Comparison of ENCODE assay signal across 22 mouse cellular contexts in the genomic region with DNA sequence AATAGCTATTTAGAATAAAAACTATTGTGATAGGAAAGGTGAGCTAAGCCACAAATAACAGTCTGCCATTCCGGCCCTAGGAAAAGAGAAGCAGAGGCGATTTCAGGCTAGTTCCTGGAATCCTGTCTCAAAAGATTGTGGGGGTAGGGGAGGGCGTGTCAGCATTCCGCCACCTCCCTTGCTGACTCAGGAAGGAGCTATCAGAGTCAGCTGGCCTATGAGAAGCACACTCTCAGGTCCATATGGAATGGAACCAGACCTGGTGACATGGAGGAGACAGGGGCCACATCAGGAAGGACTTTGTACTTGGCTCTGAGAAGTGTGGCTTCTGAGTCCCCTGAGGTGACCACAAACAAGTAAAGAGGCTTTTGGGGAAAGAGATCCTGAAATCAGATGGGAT. TPM values are rescaled to one million over a fixed set of nuclear protein-coding genes. Genes with fewer than 3 reads are reported as not detected.
DNase-seq lines count a peak whose midpoint lies in the region; ATAC-seq and TF ChIP-seq lines count a peak whose summit lies in the region.
"Had no signal": no experiment of that assay in that cellular context is flagged by ENCODE, and none has a peak within 500 bp of the region (broad histone marks: within the 10 kb centered on the region; RNA-seq: fewer than 3 reads in every experiment).

No protein-coding gene starts in this region.

- no peaks in the 10 kb centered on the region for H3K36me3 ChIP-seq in kidney, embryonic 15.5 days
- H3K36me3 ChIP-seq in ES-Bruce4 (ENCODE audit: control insufficient read depth, insufficient read depth, low read length, poor library complexity, severe bottlenecking): no peaks in the 10 kb centered on the region
- no peaks in the 10 kb centered on the region for H3K36me3 ChIP-seq in myocyte (ENCODE audit: control insufficient read depth, insufficient read depth)
- H3K36me3 ChIP-seq in heart, embryonic 12.5 days: no peaks in the 10 kb centered on the region
- H3K36me3 ChIP-seq: forebrain, embryonic 10.5 days; limb, embryonic 13.5 days; liver, embryonic 13.5 days; lung, embryonic 15.5 days; neural tube, embryonic 15.5 days had no signal

- no peak overlapping the region for H3K4me2 ChIP-seq in kidney, embryonic 15.5 days
- peak overlapping the region; percentile 24 for H3K4me2 ChIP-seq in myocyte (ENCODE audit: low read depth)
- no peak overlapping the region for H3K4me2 ChIP-seq in heart, embryonic 12.5 days
- H3K4me2 ChIP-seq: limb, embryonic 13.5 days; liver, embryonic 13.5 days; lung, embryonic 15.5 days; neural tube, embryonic 15.5 days had no signal

- peaks cover 7% of the 10 kb centered on the region; the same call in 1 of the 2 replicates for H3K27me3 ChIP-seq in kidney, embryonic 15.5 days
- H3K27me3 ChIP-seq in ES-Bruce4 (ENCODE audit: control insufficient read depth, insufficient read depth, low read length, poor library complexity, severe bottlenecking) (no peaks in the 10 kb centered on the region), myocyte (ENCODE audit: control insufficient read depth, insufficient read depth, insufficient read length) (no peaks in the 10 kb centered on the region)
- H3K27me3 ChIP-seq in heart, embryonic 12.5 days (replicated peaks): peaks cover 34% of the 10 kb centered on the region
- H3K27me3 ChIP-seq: limb, embryonic 13.5 days; lung, embryonic 15.5 days had no signal

- peak; percentile 78 for TF ChIP-seq EP300 in ES-Bruce4 (IDR thresholded peaks at IDR 0.05; ENCODE audit: insufficient read depth, low read depth, low read length)

- no peaks in the 10 kb centered on the region for H3K9me3 ChIP-seq in kidney, embryonic 15.5 days (replicated peaks)
- no peaks in the 10 kb centered on the region for H3K9me3 ChIP-seq in ES-Bruce4 (replicated peaks; ENCODE audit: control insufficient read depth, insufficient read depth, low read length, poor library complexity, severe bottlenecking)
- H3K9me3 ChIP-seq in heart, embryonic 12.5 days (replicated peaks): no peaks in the 10 kb centered on the region
- H3K9me3 ChIP-seq: forebrain, embryonic 10.5 days; limb, embryonic 13.5 days; liver, embryonic 13.5 days; lung, embryonic 15.5 days; neural tube, embryonic 15.5 days had no signal

- no peak for TF ChIP-seq POLR2A in ES-Bruce4 (IDR thresholded peaks at IDR 0.05; ENCODE audit: insufficient read depth, low read length)
- TF ChIP-seq POLR2A in myocyte (IDR thresholded peaks at IDR 0.05; ENCODE audit: insufficient read length, low read depth): no peak

- no peak for TF ChIP-seq CTCF in ES-Bruce4 (IDR thresholded peaks at IDR 0.05; ENCODE audit: low read depth, low read length)

- no peak overlapping the region for H3K4me3 ChIP-seq in kidney, embryonic 15.5 days (replicated peaks)
- H3K4me3 ChIP-seq in ES-Bruce4 (ENCODE audit: low read depth, low read length): no peak overlapping the region
- no peak overlapping the region for H3K4me3 ChIP-seq in myocyte
- H3K4me3 ChIP-seq in heart, embryonic 12.5 days: no peak overlapping the region
- H3K4me3 ChIP-seq: forebrain, embryonic 10.5 days; limb, embryonic 13.5 days; liver, embryonic 13.5 days; lung, embryonic 15.5 days; neural tube, embryonic 15.5 days had no signal

- no peak for DNase-seq in kidney, adult 9 months
- peak; percentile 6 for DNase-seq in MEL-GATA-1-ER (ENCODE audit: extremely low read depth, low read depth)
- DNase-seq: cerebellum, adult 8-10 months; heart, adult 18-20 months; heart, postnatal 4 days; liver, embryonic 13.5 days; midbrain, embryonic 14.5 days had no signal

- WGBS in kidney, embryonic 15.5 days: 53% methylated on average over 4 of the region's 4 CpGs
- 46% methylated on average over 4 of the region's 4 CpGs for WGBS in heart, embryonic 12.5 days

- no peak overlapping the region for H3ac ChIP-seq in myocyte (ENCODE audit: control insufficient read depth, insufficient read length)

- H3K9ac ChIP-seq in kidney, embryonic 15.5 days: no peak overlapping the region
- H3K9ac ChIP-seq in ES-Bruce4 (ENCODE audit: low read depth, poor library complexity, severe bottlenecking): no peak overlapping the region
- H3K9ac ChIP-seq in heart, embryonic 12.5 days: no peak overlapping the region
- H3K9ac ChIP-seq: limb, embryonic 13.5 days; liver, embryonic 13.5 days; lung, embryonic 15.5 days; neural tube, embryonic 15.5 days had no signal

- ATAC-seq in kidney, embryonic 15.5 days (replicated peaks; ENCODE audit: low FRiP score): no peak
- no peak for ATAC-seq in heart, embryonic 12.5 days (ENCODE audit: insufficient number of reproducible peaks, low FRiP score)
- ATAC-seq in inflammation-experienced regulatory T-cells, adult 6 months: no peak
- ATAC-seq: hindbrain, embryonic 16.5 days had no signal

- peaks cover 35% of the 10 kb centered on the region for H3K4me1 ChIP-seq in kidney, embryonic 15.5 days
- H3K4me1 ChIP-seq in ES-Bruce4 (ENCODE audit: control insufficient read depth, insufficient read depth, low read length): peaks cover 19% of the 10 kb centered on the region
- 0 out of 2 replicates have a peak, but pooled peaks cover 3% of the 10 kb centered on the region for H3K4me1 ChIP-seq in heart, embryonic 12.5 days (replicated peaks)
- H3K4me1 ChIP-seq: neural tube, embryonic 15.5 days had no signal

- H3K79me2 ChIP-seq in myocyte (ENCODE audit: control insufficient read depth, insufficient read depth): no peaks in the 10 kb centered on the region

- peak overlapping the region; percentile 60; the same call in 1 of the 2 replicates for H3K27ac ChIP-seq in kidney, embryonic 15.5 days
- H3K27ac ChIP-seq in ES-Bruce4 (ENCODE audit: insufficient read depth, low read length): peak overlapping the region; percentile 67
- no peak overlapping the region for H3K27ac ChIP-seq in heart, embryonic 12.5 days (ENCODE audit: poor library complexity, severe bottlenecking)
- H3K27ac ChIP-seq: forebrain, embryonic 10.5 days; limb, embryonic 13.5 days; liver, embryonic 13.5 days; lung, embryonic 15.5 days; neural tube, embryonic 15.5 days had no signal

TF ChIP-seq in myocyte, 11 proteins besides CTCF, POLR2A, EP300 and RAD21:
- TF ChIP-seq SRF (IDR thresholded peaks at IDR 0.05; ENCODE audit: control insufficient read depth, insufficient read length, low read depth): no peak
- no peak for TF ChIP-seq MAX (IDR thresholded peaks at IDR 0.05; ENCODE audit: low read depth)
- TF ChIP-seq CEBPB (IDR thresholded peaks at IDR 0.05; ENCODE audit: insufficient read depth, poor library complexity, severe bottlenecking): no peak
- peak in 1 of 3 experiments; percentile 24 for TF ChIP-seq MYOG (IDR thresholded peaks at IDR 0.05; ENCODE audit: control insufficient read depth in 1 of 3, insufficient read depth in 1 of 3, insufficient read length in 2 of 3, low read depth in 2 of 3)
- TF ChIP-seq MYOD1 (IDR thresholded peaks at IDR 0.05; ENCODE audit: control insufficient read depth in 1 of 3, insufficient read length in 2 of 3, low read depth in 2 of 3): peak in 1 of 3 experiments; percentile 49

RNA-seq across cellular contexts. Expression of gene Cyb561, which starts 2.6 kb away (rescaled TPM):
- 28.9 and 39.8 TPM in 2 replicates for polyA plus RNA-seq in kidney, embryonic 15.5 days (2015; fragmentation: Nextera tagmentation; extraction: Ambion mirVana)
- 21.4 TPM in 2 replicates for polyA plus RNA-seq in ES-Bruce4 (2011; ENCODE audit: insufficient read depth, insufficient read length, low read depth, missing spikeins)
- polyA plus RNA-seq in myocyte (2012; fragmentation: generic; extraction: Trizol): 1.5 TPM
- polyA plus RNA-seq in heart, embryonic 12.5 days (2016; fragmentation: Nextera tagmentation; extraction: Ambion mirVana): 4.1 and 5.5 TPM in 2 replicates
- polyA plus RNA-seq in inflammation-experienced regulatory T-cells, adult 6 months (2017; shearing (Covaris generic)): 1 to 10 TPM in 2 of 3 experiments, under 1 TPM in 1; 0.34 to 1.8 (median 1.3) TPM

RNA-seq across cellular contexts. Expression of gene Ace, which starts 17.2 kb away (rescaled TPM):
- 9.8 and 11.1 TPM in 2 replicates for polyA plus RNA-seq in kidney, embryonic 15.5 days (2015; fragmentation: Nextera tagmentation; extraction: Ambion mirVana)
- polyA plus RNA-seq in ES-Bruce4 (2011; ENCODE audit: insufficient read depth, insufficient read length, low read depth, missing spikeins) (0.18 TPM in 1 of 2 replicates, not detected in the other), myocyte (2012; fragmentation: generic; extraction: Trizol) (1.3 TPM)
- 1.00 and 1.3 TPM in 2 replicates for polyA plus RNA-seq in heart, embryonic 12.5 days (2016; fragmentation: Nextera tagmentation; extraction: Ambion mirVana)
- not detected for polyA plus RNA-seq in inflammation-experienced regulatory T-cells, adult 6 months (2017; shearing (Covaris generic))

RNA-seq across cellular contexts. Expression of gene Ace3, which starts 44.0 kb away (rescaled TPM):
- polyA plus RNA-seq in kidney, embryonic 15.5 days (2015; fragmentation: Nextera tagmentation; extraction: Ambion mirVana): not detected in 2 replicates
- not detected in 2 replicates for polyA plus RNA-seq in ES-Bruce4 (2011; ENCODE audit: insufficient read depth, insufficient read length, low read depth, missing spikeins)
- not detected for polyA plus RNA-seq in myocyte (2012; fragmentation: generic; extraction: Trizol)
- polyA plus RNA-seq in heart, embryonic 12.5 days (2016; fragmentation: Nextera tagmentation; extraction: Ambion mirVana): not detected in 2 replicates
- polyA plus RNA-seq in inflammation-experienced regulatory T-cells, adult 6 months (2017; shearing (Covaris generic)): not detected
- polyA plus RNA-seq: C2C12; forebrain, embryonic 10.5 days; heart, embryonic 14.5 days; hindbrain, embryonic 16.5 days; limb, embryonic 13.5 days; liver, embryonic 13.5 days; neural tube, embryonic 15.5 days; stomach, embryonic 16.5 days; thymus, postnatal 0 days; urinary bladder, adult 2 months had no signal

RNA-seq across cellular contexts. Expression of gene Kcnh6, which starts 57.4 kb away (rescaled TPM):
- 0.26 and 0.39 TPM in 2 replicates for polyA plus RNA-seq in kidney, embryonic 15.5 days (2015; fragmentation: Nextera tagmentation; extraction: Ambion mirVana)
- polyA plus RNA-seq in ES-Bruce4 (2011; ENCODE audit: insufficient read depth, insufficient read length, low read depth, missing spikeins): 0.21 and 0.68 TPM in 2 replicates
- not detected for polyA plus RNA-seq in myocyte (2012; fragmentation: generic; extraction: Trizol)
- 0.19 TPM in 1 of 2 replicates, not detected in the other for polyA plus RNA-seq in heart, embryonic 12.5 days (2016; fragmentation: Nextera tagmentation; extraction: Ambion mirVana)
- under 1 TPM in 1 of 3 experiments, not detected in 2; 0.16 TPM for polyA plus RNA-seq in inflammation-experienced regulatory T-cells, adult 6 months (2017; shearing (Covaris generic))
- polyA plus RNA-seq: C2C12 had no signal
